Mouse (Mus musculus): Measurements from ENCODE around the gene Ddx39.

The Ddx39 gene

DNA sequence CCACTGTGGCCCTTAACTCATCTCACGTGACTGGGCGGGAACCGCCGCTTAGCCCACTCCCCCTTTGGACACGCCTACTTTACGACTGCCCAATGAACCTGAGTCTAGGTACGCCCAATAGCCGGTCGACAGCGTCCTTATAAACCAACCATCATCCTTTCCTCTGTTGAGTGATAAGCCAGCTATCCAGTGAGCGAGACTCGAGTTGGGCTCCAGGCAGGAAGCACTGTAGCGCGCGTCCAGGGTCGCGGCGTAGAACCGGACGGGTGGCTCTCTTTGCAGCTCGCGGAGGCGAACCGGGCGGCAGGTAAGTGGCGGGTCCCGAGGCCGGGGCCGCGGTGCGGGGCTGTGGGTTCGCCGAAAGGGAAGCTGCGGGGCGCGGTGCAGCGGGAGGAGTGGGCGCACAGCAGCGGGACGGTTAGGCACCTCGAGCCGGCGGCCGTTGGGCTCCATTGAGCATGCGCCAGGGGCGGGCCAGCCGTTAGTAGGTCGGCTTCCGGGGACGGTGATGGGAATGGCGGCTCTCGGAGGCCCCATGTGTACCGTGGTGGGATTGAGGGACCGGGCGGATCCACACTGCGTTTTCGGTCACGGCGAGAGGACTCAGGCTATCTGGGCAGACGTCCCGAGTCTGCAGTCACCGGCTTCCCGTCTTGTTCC is at the start of gene Ddx39:
Ddx39 (plus strand) TSS at position 147 of the 660 bp plus-strand sequence.
- in situ Hi-C loops (cut with MboI; ENCODE audit: low sequenced_read_pairs) = no loop called here

DNA sequence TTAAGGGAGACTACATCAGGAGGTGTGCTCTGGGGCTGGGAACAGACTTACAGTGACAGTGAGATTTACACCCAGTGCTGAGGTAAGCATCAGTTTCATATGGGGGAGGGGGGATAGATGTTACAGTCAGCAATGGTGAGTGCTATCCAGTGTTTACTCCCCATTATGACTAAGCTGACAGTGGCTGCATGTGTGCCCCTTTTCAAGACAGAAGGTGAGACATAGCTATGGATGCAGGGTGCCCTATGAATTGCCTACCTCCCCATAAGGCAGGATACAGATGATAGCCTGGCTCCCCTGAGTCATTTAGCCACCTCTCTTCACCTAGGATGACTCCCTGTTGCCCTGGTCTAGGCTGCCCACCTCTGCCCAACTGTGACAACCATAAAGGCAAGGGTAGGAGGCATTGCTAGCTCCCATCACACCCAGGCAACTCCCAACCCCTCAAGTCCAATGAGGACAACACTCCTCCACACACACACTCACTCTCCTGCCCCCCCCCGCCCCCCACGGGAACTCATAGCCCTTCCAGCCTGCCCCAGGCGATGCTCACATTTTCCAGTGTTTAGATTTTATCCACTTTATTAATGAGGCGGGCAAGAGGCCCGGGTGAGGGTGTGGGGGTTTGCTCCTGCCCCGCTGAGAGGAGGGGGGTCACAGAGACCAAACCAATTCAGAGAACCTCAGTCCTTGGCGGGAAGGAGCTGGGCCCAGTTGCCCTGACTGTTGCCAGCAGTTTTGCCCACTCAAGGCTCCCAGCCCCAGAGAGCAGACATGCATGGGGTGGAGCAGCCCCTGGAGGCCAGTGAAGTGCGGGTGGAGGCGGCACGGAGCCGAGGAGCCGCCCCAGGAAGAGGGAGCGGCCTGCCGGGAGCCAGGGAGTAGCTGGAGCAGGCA is 48.8 kb upstream of the Ddx39 start, which contains the start of gene Ptger1:
Ptger1 (plus strand) TSS at position 710 of the 897 bp plus-strand sequence.
- in situ Hi-C loops (cut with MboI; ENCODE audit: low sequenced_read_pairs) = no loop called here

DNA sequence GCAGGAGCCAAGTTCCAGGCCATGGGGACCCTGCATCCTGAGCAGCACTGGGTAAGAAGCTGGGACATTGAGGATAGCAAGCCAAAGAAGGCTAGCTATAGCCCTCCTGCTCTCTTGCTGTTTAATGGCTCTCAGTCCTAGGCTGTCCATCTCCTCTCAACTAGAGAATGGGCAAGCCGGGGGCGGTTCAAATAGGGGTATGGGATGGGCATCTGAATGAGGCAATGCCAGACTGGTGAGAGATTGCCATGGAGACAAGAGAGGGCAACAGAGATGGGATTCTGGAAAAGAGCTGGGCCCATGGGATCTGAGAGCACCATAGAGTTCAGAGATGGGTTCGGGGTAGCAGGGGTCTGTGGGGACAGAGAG is 48.1 kb upstream of the Ddx39 start:
- in situ Hi-C loops (cut with MboI; ENCODE audit: low sequenced_read_pairs) = no loop called here

- in situ Hi-C loops (cut with MboI; ENCODE audit: low sequenced_read_pairs) = no loop called here
Observed at GRCm38 (mm10) chr8:83667526-83667925, 47.5 kb upstream of the Ddx39 start.

GRCm38 (mm10) chr8:83668010-83668916 is 46.7 kb upstream of the Ddx39 start:
- in situ Hi-C loops (cut with MboI; ENCODE audit: low sequenced_read_pairs) = no loop called here

DNA sequence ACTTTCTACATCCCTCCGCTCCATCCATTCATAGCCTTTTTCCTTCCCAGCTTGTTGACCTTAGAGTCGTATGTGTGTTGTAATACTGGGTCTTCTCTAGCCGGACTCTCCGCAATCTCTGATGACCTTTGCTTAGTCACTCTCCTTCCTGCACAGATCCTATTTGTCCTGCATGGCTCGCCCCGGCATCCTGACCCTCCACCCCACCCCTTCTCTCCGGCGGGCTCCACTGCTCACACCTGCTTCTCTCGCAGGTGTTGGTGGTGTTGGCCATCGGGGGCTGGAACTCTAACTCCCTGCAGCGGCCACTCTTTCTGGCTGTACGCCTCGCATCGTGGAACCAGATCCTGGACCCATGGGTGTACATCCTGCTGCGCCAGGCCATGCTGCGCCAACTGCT is 46.0 kb upstream of the Ddx39 start:
- in situ Hi-C loops (cut with MboI; ENCODE audit: low sequenced_read_pairs) = no loop called here

DNA sequence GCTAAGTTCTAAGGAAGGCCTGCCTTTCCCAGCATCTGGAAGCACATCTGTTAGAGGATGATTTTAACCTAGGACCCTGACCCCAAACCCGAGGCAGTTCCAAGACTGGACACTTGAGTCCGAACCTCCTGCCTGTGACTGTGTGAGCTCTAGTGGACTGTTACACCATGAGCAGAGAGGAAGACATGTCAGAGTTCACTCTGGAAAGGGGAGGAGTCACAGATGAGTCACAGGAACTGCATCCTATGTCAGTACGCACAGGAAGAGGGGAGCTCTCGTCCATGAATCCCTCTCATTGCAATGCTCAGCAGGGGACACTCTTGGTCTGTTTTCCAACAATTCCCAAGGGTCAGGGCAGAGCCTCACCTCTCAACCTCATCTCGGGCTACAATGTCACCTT is 42.0 kb upstream of the Ddx39 start:
- in situ Hi-C loops (cut with MboI; ENCODE audit: low sequenced_read_pairs) = no loop called here

DNA sequence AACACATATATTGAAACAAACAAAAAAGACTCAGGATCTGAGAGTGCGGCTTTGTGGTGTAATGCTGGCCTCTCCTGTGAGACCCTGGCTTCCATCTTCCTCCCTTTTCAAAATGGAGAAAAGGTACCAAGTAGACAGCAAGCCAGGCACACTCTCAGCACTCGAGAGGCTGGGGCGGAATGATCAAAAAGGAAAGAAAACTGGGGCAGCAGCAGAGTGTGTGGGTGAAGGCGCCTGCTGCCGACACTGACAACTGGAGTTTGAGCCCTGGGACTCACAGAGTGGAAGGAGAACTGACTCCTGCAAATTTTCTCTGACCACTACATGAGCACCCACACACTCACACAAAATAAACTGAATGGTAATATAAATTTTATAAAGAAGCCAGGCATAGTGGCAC is 40.5 kb upstream of the Ddx39 start:
- in situ Hi-C loops (cut with MboI; ENCODE audit: low sequenced_read_pairs) = no loop called here

DNA sequence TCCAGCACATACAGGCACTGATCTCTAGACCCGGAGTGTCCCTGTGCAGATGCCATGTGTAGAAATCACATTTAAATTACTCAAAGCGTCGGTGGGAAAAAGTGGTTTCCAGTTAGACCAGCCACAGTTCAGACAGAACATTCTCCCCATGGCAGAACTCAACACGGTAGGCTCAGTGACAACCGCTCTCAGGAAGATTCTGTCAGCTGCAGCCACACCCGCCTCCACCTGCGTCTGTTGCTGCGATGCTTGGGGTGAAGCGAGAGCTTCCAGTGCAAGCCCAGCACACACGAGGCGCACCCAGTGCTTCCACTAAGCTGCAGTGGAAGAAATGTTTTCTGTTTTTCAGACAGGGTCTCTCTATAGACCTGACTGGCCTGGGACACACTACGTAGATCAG is 35.1 kb upstream of the Ddx39 start:
- in situ Hi-C loops (cut with MboI; ENCODE audit: low sequenced_read_pairs) = no loop called here

DNA sequence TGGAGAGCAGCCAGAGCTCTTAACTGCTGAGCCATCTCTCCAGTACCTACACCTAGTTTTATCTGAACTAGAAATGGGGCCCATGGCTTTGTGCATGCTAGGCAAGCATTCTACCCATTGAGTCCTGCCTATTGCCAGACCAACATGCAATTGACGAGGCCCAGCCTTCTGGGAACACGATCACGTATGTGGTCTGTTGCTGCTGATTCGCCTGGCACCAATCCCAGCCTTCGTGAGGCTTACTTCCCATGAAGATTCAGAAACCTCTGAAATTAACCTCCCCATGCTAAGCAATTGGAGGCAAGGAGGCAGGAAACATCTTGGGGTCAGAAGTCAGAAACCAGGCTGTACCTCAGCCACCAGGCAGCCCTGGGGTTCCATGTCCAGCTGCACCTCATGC is 34.4 kb upstream of the Ddx39 start:
- in situ Hi-C loops (cut with MboI; ENCODE audit: low sequenced_read_pairs) = no loop called here

DNA sequence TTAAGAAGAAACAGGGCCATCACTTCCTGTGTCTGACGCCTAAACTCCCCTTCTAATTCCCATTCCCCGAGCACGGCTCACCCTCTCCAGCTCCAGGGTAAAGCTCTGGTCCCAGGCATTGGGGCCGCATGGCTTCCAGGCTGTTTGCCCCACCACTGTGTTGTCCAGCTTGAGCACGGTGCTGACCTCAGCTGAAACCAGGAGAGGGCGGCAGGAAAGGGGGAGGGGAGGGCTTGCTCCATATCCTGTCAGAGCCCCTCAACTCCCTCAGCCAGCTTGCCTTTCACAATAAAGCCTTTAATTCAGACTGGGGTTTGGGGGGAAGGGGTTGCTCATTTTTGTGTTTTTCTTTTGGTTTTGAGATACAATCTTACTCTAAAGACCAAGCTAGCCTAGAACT is 33.9 kb upstream of the Ddx39 start:
- in situ Hi-C loops (cut with MboI; ENCODE audit: low sequenced_read_pairs) = no loop called here

DNA sequence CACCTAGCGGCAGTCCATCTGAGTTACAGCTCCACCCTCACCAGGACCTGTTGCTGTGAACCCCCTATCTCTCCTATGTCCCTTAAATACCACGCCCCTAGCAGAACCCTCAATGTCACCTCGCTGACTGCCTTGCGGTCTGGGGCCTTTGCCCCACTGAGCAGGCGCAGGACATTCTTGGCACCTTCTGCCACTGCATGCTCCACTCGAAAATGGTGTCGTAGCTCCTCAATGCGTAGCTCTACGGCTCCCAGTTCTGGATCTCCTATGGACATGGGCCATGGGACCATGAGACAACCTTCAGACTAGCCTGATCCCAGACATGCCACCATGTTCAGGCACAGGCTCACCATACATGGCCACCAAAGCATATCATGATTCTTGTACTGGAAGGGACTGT is 30.5 kb upstream of the Ddx39 start:
- in situ Hi-C loops (cut with MboI; ENCODE audit: low sequenced_read_pairs) = no loop called here

DNA sequence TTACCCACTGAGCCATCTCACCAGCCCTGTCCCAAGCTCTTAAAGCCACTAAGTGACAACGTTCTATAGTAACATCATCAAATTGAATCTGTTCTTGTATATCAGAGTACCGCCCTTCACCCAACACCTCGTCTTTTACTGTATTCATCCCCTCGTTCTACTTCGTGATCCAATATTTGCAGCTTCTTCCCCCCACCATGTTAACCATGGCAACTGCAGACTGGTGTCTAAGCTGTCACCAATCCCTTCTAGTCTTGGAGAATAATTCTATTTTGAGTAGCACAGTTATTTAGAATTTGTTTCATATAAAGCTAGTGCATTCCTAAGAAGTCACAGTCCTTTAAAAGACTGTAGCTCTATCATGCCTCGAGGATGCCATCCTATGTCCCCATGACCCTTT is 25.7 kb upstream of the Ddx39 start:
- in situ Hi-C loops (cut with MboI; ENCODE audit: low sequenced_read_pairs) = no loop called here

DNA sequence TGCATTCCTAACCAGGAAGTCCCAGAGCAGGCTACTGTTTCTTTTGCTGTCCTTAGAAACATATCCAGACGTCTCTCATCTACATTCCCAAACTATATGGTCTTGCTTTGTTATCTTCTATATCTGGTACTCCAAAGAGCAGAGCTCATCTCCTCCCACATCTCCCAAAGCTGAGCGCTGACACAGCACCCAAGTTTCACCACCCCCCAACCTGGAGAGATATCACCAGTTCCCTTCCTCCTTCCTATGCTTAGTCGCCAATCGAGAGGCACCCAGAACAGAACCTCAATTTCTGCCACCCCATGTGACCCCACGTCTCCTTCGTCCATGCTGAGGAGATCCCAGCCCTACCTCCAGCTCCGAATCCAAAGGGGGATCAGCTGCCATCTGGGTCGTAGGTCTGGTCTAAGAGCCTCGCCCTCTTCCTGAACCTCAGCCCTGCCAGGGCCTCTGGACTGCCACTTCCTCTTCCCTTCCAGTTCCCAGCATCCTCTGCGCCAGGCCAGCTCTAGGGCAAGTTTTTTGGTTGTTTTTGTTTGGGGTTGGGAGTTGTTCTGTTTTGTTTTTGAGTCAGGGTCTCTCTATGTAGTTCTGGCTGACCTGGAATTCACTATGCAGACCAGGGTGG is 21.3 kb upstream of the Ddx39 start:
- in situ Hi-C loops (cut with MboI; ENCODE audit: low sequenced_read_pairs) = no loop called here

DNA sequence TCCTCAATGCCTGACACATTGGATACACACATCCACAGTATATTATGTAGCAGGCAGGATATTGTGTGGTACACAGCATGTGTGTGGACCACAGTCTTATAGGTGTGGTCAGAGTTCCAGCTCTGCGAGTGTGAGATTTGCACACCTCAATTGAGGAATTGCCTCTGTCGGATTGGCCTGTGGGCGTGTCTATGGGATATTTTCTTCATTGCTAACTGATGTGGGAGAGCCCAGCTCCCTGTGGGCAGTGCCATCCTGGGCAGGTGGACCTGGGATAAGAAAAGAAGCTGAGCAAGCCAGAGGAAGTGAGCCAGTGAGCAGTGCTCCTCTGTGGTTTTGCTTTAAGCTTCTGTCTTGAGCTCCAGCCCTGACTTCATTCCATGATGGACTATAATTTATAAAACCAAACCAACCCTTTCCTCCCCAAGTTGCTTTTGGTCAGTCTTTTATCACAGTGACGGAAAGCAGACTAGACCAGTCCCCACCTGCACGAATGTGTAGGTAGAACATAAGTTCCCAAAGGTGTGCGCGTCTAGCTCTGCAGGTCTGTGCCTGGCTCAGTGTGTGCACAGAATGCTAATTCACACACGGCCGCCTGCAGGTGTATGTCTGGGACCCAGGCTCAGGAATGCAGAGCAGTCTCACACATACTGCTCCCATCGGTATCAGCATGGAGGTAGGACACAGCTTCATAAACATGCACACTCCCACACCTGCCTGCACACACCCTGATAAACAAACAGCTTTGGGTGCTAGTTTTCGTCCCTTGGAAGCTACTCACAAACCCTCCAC is 20.4 kb upstream of the Ddx39 start:
- in situ Hi-C loops (cut with MboI; ENCODE audit: low sequenced_read_pairs) = no loop called here

GRCm38 (mm10) chr8:83695351-83696106 is 19.4 kb upstream of the Ddx39 start:
- in situ Hi-C loops (cut with MboI; ENCODE audit: low sequenced_read_pairs) = no loop called here

GRCm38 (mm10) chr8:83697374-83698220 is 17.4 kb upstream of the Ddx39 start:
- in situ Hi-C loops (cut with MboI; ENCODE audit: low sequenced_read_pairs) = no loop called here

GRCm38 (mm10) chr8:83698291-83698660 is 16.7 kb upstream of the Ddx39 start:
- in situ Hi-C loops (cut with MboI; ENCODE audit: low sequenced_read_pairs) = no loop called here
